Mouse (Mus musculus): ENCODE results near the gene Gsta3. TPM values are rescaled to one million over a fixed set of nuclear protein-coding genes. Genes with fewer than 3 reads are reported as not detected.
A peak's percentile ranks its signal among the peaks of the same experiment; 100 is the strongest.
"Not testable (repeated sequence)": the region's sequence is repeated elsewhere in the genome, so short reads cannot be mapped to it uniquely, and the experiment has no call there.

Gene Gsta3
- 0.24 and 0.47 TPM in 2 replicates for polyA plus RNA-seq (2016; fragmentation: Nextera tagmentation; extraction: Ambion mirVana)

DNA sequence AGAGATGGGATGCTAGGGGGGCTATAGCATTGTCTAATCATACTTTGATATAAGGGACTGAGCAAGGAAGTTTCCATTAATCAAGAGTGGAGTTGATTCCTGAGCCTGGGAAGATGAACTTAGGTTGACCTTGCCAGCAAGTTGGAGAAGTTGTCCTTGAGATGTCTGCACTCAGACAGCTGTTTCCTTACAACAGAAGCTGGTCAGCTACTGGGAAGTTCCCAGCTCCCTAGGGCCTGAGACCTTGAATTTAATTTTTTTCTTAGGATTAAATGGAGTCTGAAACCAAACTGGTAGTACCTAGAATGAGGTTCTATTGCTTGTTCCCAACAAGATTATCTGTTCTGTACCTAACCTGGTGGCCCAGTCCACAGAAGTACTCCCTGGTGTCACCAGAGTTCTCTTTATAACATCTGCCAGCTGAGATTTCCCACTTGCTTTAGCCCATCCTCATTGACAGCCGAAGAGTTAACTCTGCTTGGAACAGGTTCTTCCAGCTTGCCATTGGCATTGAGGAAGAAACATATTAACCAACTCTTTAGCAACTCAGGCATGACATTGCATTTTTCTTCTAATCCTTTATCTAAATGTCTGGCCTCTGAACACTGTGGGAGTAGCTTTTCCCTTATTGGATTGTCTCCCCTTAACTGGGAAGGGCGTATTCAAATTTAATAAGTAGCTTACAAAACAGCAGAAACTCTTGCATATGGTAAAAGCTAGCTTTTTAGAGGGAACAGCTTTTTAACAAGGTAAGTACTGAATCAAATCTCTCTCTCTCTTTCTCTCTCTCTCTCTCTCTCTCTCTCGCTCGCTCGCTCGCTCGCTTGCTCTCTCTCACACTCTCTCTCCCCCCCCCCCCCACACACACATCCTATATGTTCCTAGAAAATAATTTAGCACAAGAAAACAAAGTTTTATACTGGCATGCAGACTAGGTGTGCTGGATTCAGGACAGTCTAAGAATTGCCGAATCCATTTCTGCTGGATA, at the start of gene Gsta3:
Gene Gsta3, plus strand, starts transcription at position 679 of the 988 bp plus-strand sequence.
- H3K9me3 ChIP-seq: no peaks in the 10 kb centered on the region
- H3K36me3 ChIP-seq: no peaks in the 10 kb centered on the region
- 82% methylated on average over 6 of the region's 8 CpGs for WGBS
- no peaks in the 10 kb centered on the region for H3K4me1 ChIP-seq
- no peak within 1 kb of the TSS for H3K4me3 ChIP-seq
- H3K4me2 ChIP-seq (replicated peaks): no peak within 1 kb of the TSS
- H3K27me3 ChIP-seq: no peaks in the 10 kb centered on the region
- ATAC-seq (ENCODE audit: low FRiP score, low read depth): no peak
- no peak within 1 kb of the TSS for H3K27ac ChIP-seq (replicated peaks)
- H3K9ac ChIP-seq (replicated peaks): no peak within 1 kb of the TSS

DNA sequence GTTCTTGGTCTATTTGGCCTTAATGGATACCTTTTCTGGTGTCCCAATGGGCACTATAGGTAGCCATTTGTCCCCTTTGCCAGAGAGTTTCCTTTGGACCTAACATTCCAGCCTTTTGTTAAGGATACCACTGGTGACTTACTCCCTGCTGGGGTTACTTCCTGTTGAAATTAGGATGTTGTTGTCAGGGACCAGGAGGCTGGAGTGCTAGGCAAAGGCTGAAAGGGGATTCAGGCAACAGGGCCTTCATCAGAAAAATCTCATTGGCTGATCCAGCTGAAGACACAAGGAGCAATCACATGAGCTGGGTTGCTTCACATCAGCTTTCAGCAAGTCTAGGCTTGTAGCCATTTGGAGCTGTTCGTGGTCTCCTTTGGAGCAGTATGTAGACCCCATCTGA, 34.1 kb upstream of the Gsta3 start:
- Histone ChIP-seq H3K9ac (replicated peaks) (no peak overlapping the region), H3K4me3 (no peak overlapping the region), H3K4me1 (no peaks in the 10 kb centered on the region), H3K36me3 (no peaks in the 10 kb centered on the region), H3K9me3 (no peaks in the 10 kb centered on the region), H3K4me2 (replicated peaks) (no peak overlapping the region), H3K27me3 (no peaks in the 10 kb centered on the region), H3K27ac (replicated peaks) (no peak overlapping the region)
- ATAC-seq (ENCODE audit: low FRiP score, low read depth): no peak
- WGBS: 100% methylated on average over 1 of the region's 1 CpGs

DNA sequence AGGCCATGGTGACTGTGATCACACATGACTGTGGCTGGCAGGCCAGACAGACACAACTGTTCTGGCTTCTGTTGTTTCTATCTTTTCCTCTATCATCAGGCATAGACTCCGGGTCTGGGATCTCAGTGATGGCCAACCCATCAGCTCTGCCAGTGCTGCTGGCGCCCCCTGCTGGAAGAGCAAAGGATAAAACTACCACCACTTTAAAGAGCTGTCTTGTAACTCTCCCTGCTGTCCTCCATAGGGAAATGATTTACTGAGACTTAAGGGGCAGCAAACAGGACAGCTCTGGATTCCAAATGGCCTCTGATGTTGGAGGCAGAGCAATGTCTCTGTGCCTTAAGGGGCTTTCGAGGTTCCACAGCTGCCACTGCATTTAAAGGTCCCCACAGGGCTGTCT, 26.9 kb upstream of the Gsta3 start:
- not testable (repeated sequence) for H3K4me3 ChIP-seq; H3K4me2 ChIP-seq (replicated peaks); H3K9ac ChIP-seq (replicated peaks); H3K27ac ChIP-seq (replicated peaks); H3K9me3 ChIP-seq; H3K4me1 ChIP-seq; H3K36me3 ChIP-seq; ATAC-seq (ENCODE audit: low FRiP score, low read depth); H3K27me3 ChIP-seq
- WGBS: 24% methylated on average over 3 of the region's 3 CpGs

DNA sequence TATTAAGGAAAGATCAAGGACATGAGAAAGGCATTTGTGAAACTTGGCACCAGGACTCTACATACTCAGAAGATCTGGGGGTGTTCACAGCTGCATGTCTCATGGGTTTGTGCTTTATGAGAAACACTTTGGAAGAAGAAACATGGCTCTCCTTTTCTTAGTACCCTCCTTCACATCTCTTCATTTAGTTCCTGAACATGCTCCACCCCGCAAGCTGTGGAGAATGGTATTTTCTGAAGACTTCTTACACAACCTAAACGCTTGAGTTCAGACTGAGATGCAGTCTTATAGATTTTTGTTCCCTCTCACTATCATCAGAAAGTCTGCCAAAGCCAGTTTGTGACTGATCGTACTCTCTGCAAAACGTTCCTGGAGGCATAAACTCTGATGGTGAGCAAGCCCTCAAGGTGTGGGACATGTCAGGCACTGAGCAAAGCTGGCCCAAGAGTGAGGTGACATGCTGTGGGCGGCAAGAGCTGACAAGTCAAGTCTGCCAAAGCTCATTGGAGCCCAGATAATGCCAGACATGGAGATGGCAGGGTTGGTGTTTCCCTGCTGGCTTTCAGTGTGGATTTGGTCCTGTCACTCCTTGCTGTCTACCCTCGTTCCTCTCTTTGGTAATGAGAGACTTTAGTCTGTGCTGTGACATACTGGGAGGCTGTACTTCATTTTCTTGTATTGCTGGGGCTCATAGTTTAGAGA, 26.2 kb upstream of the Gsta3 start:
- not testable (repeated sequence) for H3K27me3 ChIP-seq; ATAC-seq (ENCODE audit: low FRiP score, low read depth); H3K4me2 ChIP-seq (replicated peaks); H3K4me1 ChIP-seq; H3K9ac ChIP-seq (replicated peaks); H3K36me3 ChIP-seq; H3K27ac ChIP-seq (replicated peaks); H3K9me3 ChIP-seq; H3K4me3 ChIP-seq
- WGBS: 76% methylated on average over 6 of the region's 6 CpGs

DNA sequence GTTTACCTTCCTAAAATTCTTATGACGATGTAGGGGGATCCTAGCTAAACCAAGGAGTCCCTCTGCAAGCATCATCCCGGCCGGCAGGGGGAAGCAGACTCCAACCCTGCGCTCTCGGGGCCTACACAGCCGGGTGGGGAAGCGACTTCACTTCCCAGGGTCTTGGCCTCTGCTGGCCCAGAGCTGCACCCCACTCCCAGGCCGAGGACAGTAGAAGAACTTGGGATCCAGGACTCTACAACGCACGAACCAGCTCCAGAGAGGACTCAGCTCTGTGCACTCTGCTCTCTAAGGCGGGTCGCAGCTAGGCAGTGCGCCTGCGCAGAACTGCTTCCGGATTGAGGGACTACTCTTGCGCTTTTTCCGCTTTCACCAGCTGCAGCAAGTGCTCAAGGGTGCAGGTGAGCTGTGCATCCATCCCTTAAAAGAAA, 21.9 kb upstream of the Gsta3 start, which contains the start of gene Tmem14a:
Gene Tmem14a, plus strand, starts transcription at position 87 of the 431 bp plus-strand sequence.
- ATAC-seq (ENCODE audit: low FRiP score, low read depth): peak; percentile 96
- Histone ChIP-seq H3K9ac (replicated peaks) (peak within 1 kb of the TSS; percentile 81), H3K4me2 (replicated peaks) (peak within 1 kb of the TSS; percentile 70), H3K4me1 (peaks cover 10% of the 10 kb centered on the region), H3K36me3 (no peaks in the 10 kb centered on the region), H3K27ac (replicated peaks) (peak within 1 kb of the TSS; percentile 22), H3K4me3 (peak within 1 kb of the TSS; percentile 60), H3K27me3 (no peaks in the 10 kb centered on the region), H3K9me3 (no peaks in the 10 kb centered on the region)
- WGBS: under 1% methylated on average over 17 of the region's 17 CpGs

DNA sequence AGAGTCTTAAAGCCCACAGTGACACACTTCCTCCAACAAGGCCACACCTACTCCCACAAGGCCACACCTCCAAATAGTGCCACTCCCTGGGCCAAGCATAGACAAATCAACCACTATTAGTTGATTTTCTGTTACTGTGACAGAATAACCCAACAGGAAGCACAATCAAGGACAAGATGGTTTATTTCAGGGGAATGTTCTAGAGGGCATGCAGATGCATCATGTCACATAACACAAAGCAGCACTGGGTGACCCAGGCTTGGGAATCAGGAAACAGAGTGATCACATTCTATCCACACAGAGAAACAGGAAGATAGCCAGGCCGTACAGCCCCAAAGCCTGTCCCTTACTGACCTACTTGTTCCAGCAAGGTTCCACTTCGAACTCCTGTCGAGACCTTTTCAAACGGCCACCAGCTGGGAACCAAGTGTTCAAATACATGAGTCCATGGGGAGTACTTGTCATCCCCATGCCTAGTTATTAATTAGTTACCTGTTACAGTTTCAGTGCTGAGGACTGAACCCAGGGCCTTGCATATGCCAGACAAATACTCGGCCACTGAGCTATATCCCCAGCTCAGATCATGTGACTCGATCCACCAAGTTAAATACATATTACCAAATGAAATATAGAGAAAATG, 12.5 kb upstream of the Gsta3 start:
- H3K4me1 ChIP-seq: peaks cover 3% of the 10 kb centered on the region; the same call in 1 of the 2 replicates
- H3K9ac ChIP-seq (replicated peaks): no peak overlapping the region
- ATAC-seq (ENCODE audit: low FRiP score, low read depth): no peak
- no peak overlapping the region for H3K4me3 ChIP-seq
- no peaks in the 10 kb centered on the region for H3K27me3 ChIP-seq
- 93% methylated on average over 6 of the region's 6 CpGs for WGBS
- H3K4me2 ChIP-seq (replicated peaks): no peak overlapping the region
- H3K27ac ChIP-seq (replicated peaks): no peak overlapping the region
- peaks cover 5% of the 10 kb centered on the region; the same call in 1 of the 2 replicates for H3K36me3 ChIP-seq
- no peaks in the 10 kb centered on the region for H3K9me3 ChIP-seq

DNA sequence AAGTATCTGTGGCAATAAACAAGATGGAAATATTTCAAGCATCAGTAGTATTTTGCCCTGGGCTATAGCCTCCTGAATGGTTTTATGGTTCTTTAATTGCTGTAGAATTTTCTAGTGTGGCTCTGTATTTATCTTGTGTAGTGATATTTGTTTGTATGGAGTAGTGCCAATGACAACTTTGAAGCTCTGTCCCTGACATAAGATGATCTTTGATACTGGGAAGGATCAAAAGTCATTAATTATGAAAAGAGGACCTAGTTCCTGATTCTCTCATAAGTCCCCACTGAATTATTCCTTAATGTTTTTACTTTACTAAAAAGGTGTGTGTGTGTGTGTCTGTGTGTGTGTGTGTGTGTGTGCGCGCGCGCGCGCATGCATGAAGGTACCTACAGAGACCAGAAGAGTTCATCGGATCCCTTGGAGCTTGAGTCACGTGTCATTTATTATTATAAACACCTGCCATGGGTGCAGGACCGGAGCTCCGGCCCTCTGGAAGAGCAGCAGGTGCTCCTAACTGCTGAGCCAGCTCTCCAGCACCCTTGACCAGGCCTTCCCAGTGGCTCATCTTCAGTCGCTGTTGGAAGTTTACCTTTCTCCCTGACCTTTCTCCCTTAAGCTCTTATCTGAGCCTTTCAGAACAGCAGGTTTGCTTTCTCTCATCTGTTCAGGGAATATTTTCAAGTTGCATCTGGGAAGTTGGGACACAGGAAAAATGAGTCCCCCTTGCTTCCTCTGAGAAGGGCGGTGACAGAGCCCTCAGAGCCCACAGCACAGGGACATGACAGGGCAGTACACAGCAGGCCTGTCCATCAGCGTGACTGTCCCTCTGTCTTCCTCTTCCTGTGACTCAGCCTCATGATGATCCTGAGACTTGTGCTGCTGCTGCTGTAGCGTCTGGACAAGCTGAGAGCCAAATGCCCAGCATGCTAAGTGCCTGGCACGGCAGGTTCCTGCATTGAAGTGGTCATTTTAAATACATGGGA, 11.4 kb upstream of the Gsta3 start:
- not testable (repeated sequence) for ATAC-seq (ENCODE audit: low FRiP score, low read depth); H3K27me3 ChIP-seq; H3K27ac ChIP-seq (replicated peaks); H3K9ac ChIP-seq (replicated peaks); H3K4me3 ChIP-seq; H3K9me3 ChIP-seq; H3K4me2 ChIP-seq (replicated peaks); H3K4me1 ChIP-seq; H3K36me3 ChIP-seq
- whole genome bisulfite sequencing: 83% methylated on average over 15 of the region's 15 CpGs

DNA sequence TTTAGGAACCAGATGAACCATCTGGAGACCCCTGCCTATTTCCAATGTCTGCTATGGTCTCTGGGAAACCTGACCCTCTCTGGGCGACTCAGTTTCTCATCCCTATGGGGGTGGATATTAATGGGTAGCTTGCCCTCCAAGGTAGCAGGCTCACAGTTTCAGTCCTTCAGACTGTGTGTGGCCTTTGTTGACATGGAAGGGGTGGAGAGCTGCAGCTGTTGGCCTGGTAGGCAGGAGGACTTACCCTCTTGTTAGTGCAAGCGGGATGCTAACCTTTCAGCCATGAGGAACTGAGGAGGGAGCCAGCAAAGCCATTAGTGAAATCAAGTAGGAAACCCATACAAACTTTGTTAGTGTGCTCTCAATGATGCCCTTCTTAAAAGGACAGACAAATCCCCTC, 10.0 kb upstream of the Gsta3 start:
- H3K4me2 ChIP-seq (replicated peaks): no peak overlapping the region

DNA sequence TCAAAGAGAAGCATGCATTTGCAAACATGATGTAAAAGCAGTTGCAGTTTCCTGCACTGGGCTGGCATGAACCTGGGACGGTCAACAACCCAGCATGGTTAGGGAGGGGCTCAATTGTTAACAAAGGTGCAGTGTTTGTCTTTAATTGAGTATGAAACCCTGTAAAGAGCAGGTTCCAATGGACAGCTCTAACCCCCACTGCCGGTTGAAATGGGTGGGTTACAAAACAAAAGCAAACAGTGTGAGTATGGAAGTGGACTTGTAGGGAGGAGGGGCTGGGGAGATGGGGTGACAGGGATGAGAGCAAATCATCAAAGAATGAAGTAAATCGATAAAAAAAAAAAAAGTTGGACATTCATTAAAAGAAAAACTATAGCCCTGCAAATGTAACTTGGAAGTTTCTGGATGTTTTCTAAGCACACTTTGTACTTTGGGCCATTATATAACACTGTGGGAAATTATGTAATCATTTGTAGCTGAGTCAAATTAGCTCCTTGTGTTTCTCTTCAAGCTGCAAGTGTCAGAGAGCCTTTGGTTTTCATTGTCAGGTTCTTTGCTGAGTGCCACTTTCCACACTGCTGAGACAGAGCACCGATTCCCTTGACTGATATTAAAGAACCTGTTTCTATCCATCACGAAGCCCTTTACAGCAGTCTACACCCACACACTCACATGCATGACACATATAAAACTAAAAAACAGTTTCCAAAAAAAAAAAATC, 8.5 kb upstream of the Gsta3 start:
- 69% methylated on average over 5 of the region's 5 CpGs for WGBS
- Histone ChIP-seq H3K9me3 (no peaks in the 10 kb centered on the region), H3K4me2 (replicated peaks) (no peak overlapping the region), H3K27me3 (no peaks in the 10 kb centered on the region), H3K9ac (replicated peaks) (no peak overlapping the region), H3K4me1 (peaks cover 3% of the 10 kb centered on the region; the same call in 1 of the 2 replicates), H3K4me3 (no peak overlapping the region), H3K27ac (replicated peaks) (no peak overlapping the region), H3K36me3 (peaks cover 5% of the 10 kb centered on the region; the same call in 1 of the 2 replicates)
- no peak for ATAC-seq (ENCODE audit: low FRiP score, low read depth)

More for the DNA sequence above, 10.0 kb upstream of the Gsta3 start:
- peaks cover 3% of the 10 kb centered on the region; the same call in 1 of the 2 replicates for H3K4me1 ChIP-seq
- no peak overlapping the region for H3K9ac ChIP-seq (replicated peaks)
- H3K9me3 ChIP-seq: no peaks in the 10 kb centered on the region
- no peak for ATAC-seq (ENCODE audit: low FRiP score, low read depth)
- no peak overlapping the region for H3K4me3 ChIP-seq
- H3K36me3 ChIP-seq: peaks cover 5% of the 10 kb centered on the region; the same call in 1 of the 2 replicates
- 82% methylated on average over 2 of the region's 2 CpGs for WGBS
- no peak overlapping the region for H3K27ac ChIP-seq (replicated peaks)
- no peaks in the 10 kb centered on the region for H3K27me3 ChIP-seq

DNA sequence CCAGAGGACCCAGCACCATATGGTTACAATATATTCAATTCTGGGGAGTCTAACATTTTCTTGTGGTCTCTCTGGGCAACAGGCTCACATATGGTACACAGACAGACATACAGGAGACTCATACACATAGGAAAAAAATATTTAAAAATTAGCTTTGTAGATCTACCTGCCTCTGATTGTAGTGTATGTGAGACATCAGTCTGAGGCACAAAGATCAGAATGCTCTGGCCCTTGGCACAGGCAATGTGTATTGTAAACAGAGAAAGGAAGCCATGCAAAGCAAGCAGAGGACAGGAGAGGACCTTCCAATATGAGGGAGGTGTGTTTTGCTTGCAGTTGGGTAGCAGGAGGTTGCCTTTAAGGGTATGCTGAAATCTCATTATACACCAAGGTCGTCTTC, 7.9 kb upstream of the Gsta3 start:
- 96% methylated on average over 1 of the region's 1 CpGs for WGBS
- ATAC-seq (ENCODE audit: low FRiP score, low read depth): no peak

More for the DNA sequence above, 7.9 kb upstream of the Gsta3 start:
- H3K9ac ChIP-seq (replicated peaks): no peak overlapping the region
- H3K9me3 ChIP-seq: no peaks in the 10 kb centered on the region
- H3K4me3 ChIP-seq: no peak overlapping the region
- H3K4me1 ChIP-seq: peaks cover 3% of the 10 kb centered on the region; the same call in 1 of the 2 replicates
- H3K4me2 ChIP-seq (replicated peaks): no peak overlapping the region
- no peak overlapping the region for H3K27ac ChIP-seq (replicated peaks)
- H3K27me3 ChIP-seq: no peaks in the 10 kb centered on the region
- peaks cover 3% of the 10 kb centered on the region; the same call in 1 of the 2 replicates for H3K36me3 ChIP-seq

Data from midbrain, embryonic 12.5 days (tissue).